Mouse (Mus musculus) stomach, postnatal 0 days (tissue): Measurements from ENCODE around the gene Tbl1x. TPM values are rescaled to one million over a fixed set of nuclear protein-coding genes. Genes with fewer than 3 reads are reported as not detected.

Source experiments
- ATAC-seq: fragments of 200-750 bp; cut with Nextera tagmentation; 2 replicates; pipeline ENCODE4 v1.8.0; 2017; ENCODE audit not compliant: low FRiP score, low TSS enrichment
- DNase-seq: peaks from one replicate; pipeline ENCODE4 v3.0.0-alpha.2; 2016; ENCODE audit warnings: low spot score
- H3K27ac ChIP-seq: fragments of 300-500 bp; sonication (generic); replicated peaks from 2 replicates; pipeline ENCODE4 v1.5.1; 2014; ENCODE audit warnings: mild to moderate bottlenecking, control low read depth
- H3K27me3 ChIP-seq: fragments of 300-500 bp; sonication (generic); 2 replicates; pipeline ENCODE4 v1.6.1; 2014; ENCODE audit warnings: low read length; ENCODE audit not compliant: control insufficient read depth, insufficient read depth
- H3K36me3 ChIP-seq: fragments of 300-500 bp; sonication (generic); 2 replicates; pipeline ENCODE4 v1.6.1; 2014; ENCODE audit warnings: low read length, mixed read lengths; ENCODE audit not compliant: control insufficient read depth, insufficient read depth
- H3K4me1 ChIP-seq: fragments of 300-500 bp; sonication (generic); replicated peaks from 2 replicates; pipeline ENCODE4 v1.6.1; 2014; ENCODE audit warnings: antibody characterized with exemption; ENCODE audit not compliant: control insufficient read depth, insufficient read depth
- H3K4me2 ChIP-seq: fragments of 300-500 bp; sonication (generic); replicated peaks from 2 replicates; pipeline ENCODE4 v1.6.1; 2014; ENCODE audit warnings: low read depth, mild to moderate bottlenecking, control low read depth, moderate library complexity
- H3K4me3 ChIP-seq: fragments of 300-500 bp; sonication (generic); 2 replicates; pipeline ENCODE4 v1.5.1; 2014; ENCODE audit warnings: low read depth, low read length, control low read depth
- H3K9ac ChIP-seq: fragments of 300-500 bp; sonication (generic); 2 replicates; pipeline ENCODE4 v1.6.1; 2014; ENCODE audit warnings: mild to moderate bottlenecking, low read length, control low read depth, mixed read lengths
- H3K9me3 ChIP-seq: fragments of 300-500 bp; sonication (generic); 2 replicates; pipeline ENCODE4 v1.6.1; 2016; ENCODE audit warnings: low read length; ENCODE audit not compliant: control insufficient read depth
- CTCF ChIP-seq: IDR thresholded peaks from 2 replicates; pipeline ENCODE4 v1.5.1; 2016; ENCODE audit warnings: antibody characterized with exemption, low read depth, mild to moderate bottlenecking, moderate library complexity
- EP300 ChIP-seq: optimal IDR thresholded peaks from 2 replicates; pipeline ENCODE3; 2016; ENCODE audit warnings: antibody characterized with exemption
- WGBS: fragments of 180-500 bp; shearing (Covaris S2); extraction: QIAGEN DNeasy Blood & Tissue Kit; methylation state at CpG from one replicate; pipeline ENCODE4 v1.1.7; 2014; 5-methylcytosine and 5-hydroxymethylcytosine counted together
- polyA plus RNA-seq: library from polyadenylated mRNA; unstranded; fragments of >200 nt; fragmentation: Nextera tagmentation; extraction: Ambion mirVana; gene quantifications from 2 replicates; pipeline ENCODE4 v1.2.1, GENCODE M21; 2015

Tbl1x gene
- polyA plus RNA-seq: 24.3 and 25.7 TPM in 2 replicates

DNA sequence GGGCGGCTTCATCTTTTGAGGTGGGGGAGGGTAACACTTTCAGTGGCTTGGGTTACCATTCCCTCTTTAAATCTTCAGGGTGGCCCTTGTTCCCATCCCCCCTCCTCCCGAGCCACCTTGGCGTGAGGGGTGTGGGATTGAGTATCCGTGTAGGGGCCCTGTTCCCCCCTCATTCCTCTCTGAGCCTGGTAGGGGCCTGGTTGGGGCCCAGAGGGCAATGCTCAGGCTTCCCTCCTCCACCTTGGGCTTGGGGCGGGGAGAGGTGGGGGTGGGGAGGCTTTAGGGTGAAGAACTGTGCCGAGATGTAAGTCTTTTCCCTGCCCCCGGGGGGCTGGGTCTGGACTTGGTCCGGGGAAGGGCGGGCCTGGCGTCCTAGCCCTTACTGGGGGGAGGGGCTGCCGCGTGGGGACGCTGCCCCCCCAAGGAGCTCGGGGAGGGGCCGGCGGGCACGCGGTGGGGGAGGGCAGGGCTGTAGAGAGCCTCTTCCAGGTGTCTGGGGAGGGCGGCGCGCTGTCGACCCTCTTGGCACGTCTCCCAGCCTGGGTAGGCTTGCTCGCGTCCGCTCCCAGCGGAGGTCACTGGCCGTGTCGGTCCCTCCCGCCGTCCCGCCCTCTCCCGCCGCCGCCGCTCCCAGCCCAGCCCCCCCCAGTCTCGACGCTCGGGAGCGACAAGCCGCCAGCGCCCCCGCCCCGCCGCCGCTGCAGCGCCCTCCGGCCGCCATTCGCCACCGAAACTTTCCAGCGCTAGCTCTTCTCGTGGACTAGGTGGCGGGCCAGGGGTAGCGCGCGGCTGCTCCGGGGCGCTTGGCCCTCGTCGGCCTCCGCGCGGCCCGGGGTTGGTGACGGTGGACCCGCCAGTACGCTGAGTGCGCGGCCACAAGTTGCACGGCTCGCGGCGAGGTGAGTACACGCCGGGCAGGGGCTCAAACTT lies at the start of gene Tbl1x:
Tbl1x (plus strand) TSS at position 643 of the 930 bp plus-strand sequence.
- Histone ChIP-seq H3K9me3 (no peaks in the 10 kb centered on the region), H3K27me3 (no peaks in the 10 kb centered on the region), H3K9ac (peak within 1 kb of the TSS; percentile 83), H3K27ac (peak within 1 kb of the TSS; percentile 95), H3K4me2 (peak within 1 kb of the TSS; percentile 53), H3K4me1 (no peaks in the 10 kb centered on the region), H3K4me3 (peak within 1 kb of the TSS; percentile 68), H3K36me3 (no peaks in the 10 kb centered on the region)
- TF ChIP-seq CTCF (peak; percentile 26; the same call in 1 of the 2 replicates), EP300 (no peak)
- ATAC-seq (peak; percentile 72), DNase-seq (peak; percentile 80)
- WGBS: 16% methylated on average over 34 of the region's 76 CpGs

DNA sequence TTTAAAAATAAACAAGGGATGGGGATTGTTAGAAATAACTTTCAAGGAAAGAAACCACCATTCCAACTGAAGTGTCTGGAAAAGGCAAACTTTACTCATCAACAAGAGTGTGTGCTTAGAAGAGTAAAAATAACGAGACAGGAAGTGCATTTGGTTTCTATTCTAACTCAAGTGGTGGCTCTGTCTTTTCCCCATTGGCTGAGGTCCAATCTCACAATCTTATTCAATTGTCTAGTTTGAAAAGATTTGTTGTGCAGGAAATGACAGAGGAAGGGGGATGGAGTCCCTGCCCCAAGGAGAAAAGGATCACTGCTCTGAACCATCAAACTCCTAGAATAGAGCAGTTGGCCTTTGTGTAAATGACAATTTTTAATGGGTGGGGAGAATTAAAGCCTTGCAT lies 41.6 kb upstream of the Tbl1x start:
- no peaks in the 10 kb centered on the region for H3K36me3 ChIP-seq
- no peaks in the 10 kb centered on the region for H3K9me3 ChIP-seq
- H3K4me1 ChIP-seq: no peaks in the 10 kb centered on the region
- no peak overlapping the region for H3K4me3 ChIP-seq
- H3K9ac ChIP-seq: no peak overlapping the region
- no peak for ATAC-seq
- H3K27ac ChIP-seq: no peak overlapping the region
- TF ChIP-seq CTCF (no peak), EP300 (no peak)
- no peaks in the 10 kb centered on the region for H3K27me3 ChIP-seq
- WGBS: 47% methylated on average over 1 of the region's 1 CpGs
- no peak overlapping the region for H3K4me2 ChIP-seq
- DNase-seq: no peak

DNA sequence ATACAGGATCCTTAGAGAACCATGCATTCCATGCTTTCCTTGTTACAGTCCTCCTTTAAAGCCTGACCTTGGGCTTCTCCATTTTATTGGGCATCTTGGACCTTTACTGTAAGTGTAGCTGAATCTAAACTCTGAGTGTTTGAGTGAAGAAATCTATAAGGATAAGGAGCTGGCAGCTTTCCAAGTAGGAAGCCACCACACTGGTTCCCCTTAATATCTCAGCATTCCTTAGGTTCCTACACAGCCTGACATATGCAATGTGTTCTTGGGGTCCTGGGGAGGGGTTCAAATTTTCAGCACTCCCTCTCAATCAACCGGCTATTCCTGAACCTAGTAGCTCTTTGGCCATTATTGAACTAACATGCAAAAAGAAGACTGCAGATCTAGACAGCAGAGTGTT lies 38.0 kb upstream of the Tbl1x start:
- Histone ChIP-seq H3K9me3 (no peaks in the 10 kb centered on the region), H3K9ac (no peak overlapping the region), H3K4me2 (no peak overlapping the region), H3K27me3 (no peaks in the 10 kb centered on the region), H3K27ac (no peak overlapping the region), H3K4me3 (no peak overlapping the region), H3K4me1 (no peaks in the 10 kb centered on the region), H3K36me3 (no peaks in the 10 kb centered on the region)
- ATAC-seq: no peak
- 85% methylated on average over 1 of the region's 1 CpGs for WGBS
- no peak for TF ChIP-seq CTCF
- TF ChIP-seq EP300: no peak
- peak; percentile 13 for DNase-seq

DNA sequence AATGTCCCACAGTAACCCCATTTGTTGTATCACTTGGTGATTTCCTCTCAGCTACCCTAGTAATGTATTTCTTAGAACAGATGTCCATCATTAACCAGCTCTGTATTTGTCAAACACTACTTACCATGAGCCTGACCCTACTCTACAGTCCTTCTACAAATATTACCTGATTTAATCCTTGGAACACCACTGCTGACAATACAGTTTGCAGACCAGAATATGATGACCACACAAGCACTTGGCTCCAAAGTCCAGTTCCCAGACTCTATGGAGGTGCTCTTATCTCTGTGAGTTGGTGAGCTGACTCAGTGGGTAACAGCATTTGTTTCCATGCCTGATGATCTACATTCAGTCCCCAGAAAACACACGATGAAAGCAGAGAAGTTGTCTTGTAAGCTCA lies 37.3 kb upstream of the Tbl1x start:
- TF ChIP-seq CTCF: no peak
- no peaks in the 10 kb centered on the region for H3K36me3 ChIP-seq
- H3K27ac ChIP-seq: no peak overlapping the region
- H3K9ac ChIP-seq: no peak overlapping the region
- H3K4me1 ChIP-seq: no peaks in the 10 kb centered on the region
- no peak overlapping the region for H3K4me2 ChIP-seq
- DNase-seq (peak; percentile 37), ATAC-seq (peak; percentile 98)
- WGBS: 47% methylated on average over 1 of the region's 1 CpGs
- no peaks in the 10 kb centered on the region for H3K27me3 ChIP-seq
- no peaks in the 10 kb centered on the region for H3K9me3 ChIP-seq
- H3K4me3 ChIP-seq: no peak overlapping the region

DNA sequence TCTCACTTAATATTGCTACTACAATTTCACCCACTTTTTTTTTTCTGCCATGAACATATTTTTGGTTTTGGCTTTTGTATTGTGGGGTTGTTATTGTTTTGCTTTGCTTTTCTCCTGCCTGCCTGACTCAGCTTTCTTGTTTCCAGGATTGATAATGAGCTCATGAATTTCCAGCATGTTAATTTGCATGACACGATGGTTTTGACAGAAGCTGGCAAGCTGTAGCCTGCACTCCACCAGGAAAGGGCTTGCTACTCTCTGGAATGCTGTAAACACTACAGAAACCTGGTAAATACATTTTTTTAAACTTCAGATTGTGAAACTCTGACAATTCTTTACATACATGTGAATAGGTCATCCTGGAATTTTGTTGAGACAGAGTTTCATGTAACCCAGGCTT lies 36.3 kb upstream of the Tbl1x start:
- Histone ChIP-seq H3K27me3 (no peaks in the 10 kb centered on the region), H3K9ac (no peak overlapping the region), H3K4me1 (no peaks in the 10 kb centered on the region), H3K9me3 (no peaks in the 10 kb centered on the region), H3K4me2 (no peak overlapping the region), H3K27ac (no peak overlapping the region), H3K36me3 (no peaks in the 10 kb centered on the region), H3K4me3 (no peak overlapping the region)
- no peak for DNase-seq
- no peak for ATAC-seq
- WGBS: 12% methylated on average over 1 of the region's 1 CpGs
- TF ChIP-seq CTCF (no peak), EP300 (no peak)

DNA sequence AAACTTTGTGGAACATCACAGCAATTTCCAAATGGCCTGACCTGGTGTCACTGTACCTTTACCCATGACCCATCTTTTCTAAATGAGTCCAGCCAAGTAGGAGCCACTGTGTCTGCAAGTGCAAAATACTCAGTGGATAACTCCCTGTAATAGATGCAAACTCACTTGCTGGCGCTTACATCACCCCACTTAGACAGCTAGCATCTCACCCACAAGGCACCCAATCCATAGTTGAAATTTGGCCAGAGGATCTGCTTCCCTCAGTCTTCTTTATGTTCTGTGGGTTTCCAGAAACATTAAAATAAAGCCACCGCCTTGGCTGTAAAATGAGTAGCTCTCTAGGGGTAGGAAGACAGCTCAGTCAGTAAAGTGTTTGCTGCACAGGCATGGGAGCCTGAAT lies 33.3 kb upstream of the Tbl1x start:
- Histone ChIP-seq H3K4me1 (no peaks in the 10 kb centered on the region), H3K36me3 (no peaks in the 10 kb centered on the region), H3K27ac (no peak overlapping the region), H3K9me3 (no peaks in the 10 kb centered on the region), H3K4me2 (no peak overlapping the region), H3K9ac (no peak overlapping the region), H3K4me3 (no peak overlapping the region), H3K27me3 (no peaks in the 10 kb centered on the region)
- ATAC-seq (no peak), DNase-seq (no peak)
- 82% methylated on average over 2 of the region's 2 CpGs for WGBS
- TF ChIP-seq EP300: no peak
